Mouse (Mus musculus) hindbrain, embryonic 12.5 days (tissue): ENCODE data around the gene Zcchc9. TPM values are rescaled to one million over a fixed set of nuclear protein-coding genes. Genes with fewer than 3 reads are reported as not detected.

Experiments used
- ATAC-seq: fragments of 200-750 bp; cut with Nextera tagmentation; 2 replicates; pipeline ENCODE4 v1.8.0; 2017; ENCODE audit warnings: moderate TSS enrichment; ENCODE audit not compliant: low FRiP score
- H3K27ac ChIP-seq: fragments of 300-500 bp; sonication (generic); 2 replicates; pipeline ENCODE4 v1.5.1; 2016; ENCODE audit warnings: mild to moderate bottlenecking
- H3K27me3 ChIP-seq: fragments of 300-500 bp; sonication (generic); 2 replicates; pipeline ENCODE4 v1.6.1; 2016; ENCODE audit warnings: mild to moderate bottlenecking
- H3K36me3 ChIP-seq: fragments of 300-500 bp; sonication (generic); 2 replicates; pipeline ENCODE4 v1.6.1; 2016; ENCODE audit warnings: mild to moderate bottlenecking
- H3K4me1 ChIP-seq: fragments of 300-500 bp; sonication (generic); 2 replicates; pipeline ENCODE4 v1.6.1; 2016
- H3K4me2 ChIP-seq: fragments of 300-500 bp; sonication (generic); replicated peaks from 2 replicates; pipeline ENCODE4 v1.6.1; 2016; ENCODE audit warnings: mild to moderate bottlenecking
- H3K4me3 ChIP-seq: fragments of 300-500 bp; sonication (generic); 2 replicates; pipeline ENCODE4 v1.5.1; 2016; ENCODE audit warnings: mild to moderate bottlenecking
- H3K9ac ChIP-seq: fragments of 300-500 bp; sonication (generic); 2 replicates; pipeline ENCODE4 v1.6.1; 2016; ENCODE audit warnings: mild to moderate bottlenecking, moderate library complexity
- H3K9me3 ChIP-seq: fragments of 300-500 bp; sonication (generic); replicated peaks from 2 replicates; pipeline ENCODE4 v1.6.1; 2016; ENCODE audit warnings: mild to moderate bottlenecking
- WGBS: fragments of 180-500 bp; shearing (Covaris S2); methylation state at CpG from one replicate; pipeline ENCODE4 v1.1.7; 2016; 5-methylcytosine and 5-hydroxymethylcytosine counted together
- microRNA-seq: library from miRNA; unstranded; fragments of <30 nt; microRNA quantifications from one replicate; pipeline ENCODE4, GENCODE M21; 2017
- polyA plus RNA-seq: library from polyadenylated mRNA; unstranded; fragments of >200 nt; fragmentation: Nextera tagmentation; extraction: Ambion mirVana; gene quantifications from 2 replicates; pipeline ENCODE4 v1.2.1, GENCODE M21; 2016

The Zcchc9 gene
- polyA plus RNA-seq, 1 experiment from 2014 or later, result 27.4 TPM

DNA sequence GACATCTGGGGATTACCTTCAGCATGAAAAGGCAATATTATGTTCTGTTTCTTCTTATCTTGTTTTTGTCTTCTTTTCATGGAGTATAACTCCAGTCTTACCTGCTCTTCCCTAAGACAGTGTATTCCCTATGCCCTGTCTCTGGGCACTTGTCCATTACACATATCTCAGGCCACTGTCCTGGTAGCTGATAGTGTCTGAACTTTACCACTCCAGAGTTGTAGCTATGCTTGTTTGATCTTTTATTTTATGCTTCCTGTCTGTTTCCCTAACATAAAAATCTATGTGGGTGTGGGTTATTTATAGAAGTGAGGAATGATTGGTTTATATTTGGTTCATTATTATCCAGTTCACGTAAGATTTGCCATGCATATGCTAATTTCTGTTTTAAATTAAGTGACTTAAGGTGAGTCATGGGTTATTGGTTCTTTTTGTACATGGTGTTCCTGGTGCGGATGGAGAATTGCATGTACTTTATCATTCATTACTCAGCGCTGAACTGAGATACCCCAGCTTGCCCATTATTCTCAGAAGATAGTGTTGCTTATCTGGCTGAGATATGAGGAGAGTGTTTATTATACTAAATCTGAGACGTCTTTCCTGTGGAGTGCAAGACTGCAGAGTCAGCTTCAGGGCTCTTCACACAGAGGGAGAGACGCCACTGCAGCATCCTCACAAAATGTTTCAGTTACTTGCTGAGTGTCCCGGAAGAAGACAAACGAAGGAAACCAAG, 49.0 kb downstream of the Zcchc9 start:
- Histone ChIP-seq H3K4me1 (no peaks in the 10 kb centered on the region), H3K9ac (no peak overlapping the region), H3K36me3 (no peaks in the 10 kb centered on the region), H3K4me2 (no peak overlapping the region), H3K27me3 (no peaks in the 10 kb centered on the region), H3K9me3 (no peaks in the 10 kb centered on the region), H3K4me3 (no peak overlapping the region), H3K27ac (no peak overlapping the region)
- 84% methylated on average over 7 of the region's 7 CpGs for WGBS
- no peak for ATAC-seq

DNA sequence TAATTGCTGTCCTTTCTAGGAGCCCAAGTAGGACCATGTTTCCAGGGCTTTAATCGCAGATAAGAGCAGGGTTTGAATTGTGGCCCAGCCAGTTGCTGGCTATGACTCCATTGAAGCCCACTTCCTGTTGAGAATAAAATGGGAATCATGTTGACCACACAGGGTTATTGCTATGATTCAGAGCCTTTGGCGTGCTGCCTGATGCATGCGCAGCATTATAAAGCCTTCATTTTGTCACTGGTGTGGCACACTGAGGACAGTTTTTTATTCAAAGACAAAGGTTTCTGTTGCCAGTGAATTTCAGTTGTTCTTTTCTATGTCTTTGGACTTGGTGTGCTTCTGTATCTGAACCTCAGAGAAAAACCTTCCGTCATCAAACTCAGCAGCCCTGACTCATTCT, 51.3 kb downstream of the Zcchc9 start:
- H3K4me1 ChIP-seq, result no peaks in the 10 kb centered on the region
- no peaks in the 10 kb centered on the region for H3K36me3 ChIP-seq
- H3K9me3 ChIP-seq, result no peaks in the 10 kb centered on the region
- H3K4me2 ChIP-seq, result no peak overlapping the region
- no peak overlapping the region for H3K9ac ChIP-seq
- 89% methylated on average over 4 of the region's 4 CpGs for WGBS
- no peak overlapping the region for H3K27ac ChIP-seq
- ATAC-seq, result no peak
- no peak overlapping the region for H3K4me3 ChIP-seq
- no peaks in the 10 kb centered on the region for H3K27me3 ChIP-seq

DNA sequence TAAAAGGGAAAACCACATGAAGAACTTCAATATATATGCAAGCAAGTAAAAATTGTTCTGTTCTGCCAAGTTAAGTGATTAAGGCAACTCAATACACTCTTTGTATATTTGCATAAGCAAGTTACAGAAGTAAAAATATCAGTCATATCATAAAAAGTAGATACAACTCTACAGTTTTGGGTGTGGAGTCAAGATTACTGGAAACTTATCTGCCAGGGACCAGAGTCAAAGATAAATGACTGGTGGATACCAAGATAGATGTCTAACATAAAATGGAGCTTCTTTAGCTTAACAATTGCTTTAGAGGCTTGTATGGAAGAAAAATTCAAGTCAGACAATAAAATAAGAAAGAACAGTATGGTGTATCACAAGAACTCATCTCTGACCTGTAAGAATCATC, 52.7 kb downstream of the Zcchc9 start:
- no peaks in the 10 kb centered on the region for H3K9me3 ChIP-seq
- no peak overlapping the region for H3K4me3 ChIP-seq

DNA sequence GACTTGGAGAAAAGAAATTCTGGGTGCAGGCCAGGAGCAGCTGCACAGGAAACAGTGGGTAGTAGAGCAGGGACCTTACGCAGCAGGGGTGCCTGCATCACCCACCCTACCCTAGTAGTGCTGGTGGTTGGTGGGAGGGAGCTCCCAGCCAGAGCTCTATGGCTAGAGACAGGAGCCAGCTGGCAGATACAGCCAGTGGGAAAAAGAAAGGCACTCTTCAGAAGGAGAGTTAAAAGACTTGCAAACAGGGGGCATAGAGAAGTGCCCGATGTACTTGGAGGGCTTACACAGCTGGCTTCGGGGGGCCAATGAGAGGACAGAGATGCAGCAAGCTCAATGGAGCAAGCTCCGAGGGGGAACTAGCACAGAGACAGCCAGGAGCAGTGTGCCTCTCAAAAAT, 53.8 kb downstream of the Zcchc9 start:
- H3K27me3 ChIP-seq, result no peaks in the 10 kb centered on the region
- no peaks in the 10 kb centered on the region for H3K36me3 ChIP-seq
- no peaks in the 10 kb centered on the region for H3K4me1 ChIP-seq
- WGBS, result 56% methylated on average over 4 of the region's 4 CpGs
- ATAC-seq, result no peak
- H3K9ac ChIP-seq, result no peak overlapping the region
- no peak overlapping the region for H3K4me3 ChIP-seq
- no peak overlapping the region for H3K27ac ChIP-seq
- no peak overlapping the region for H3K4me2 ChIP-seq
- no peaks in the 10 kb centered on the region for H3K9me3 ChIP-seq

More for the DNA sequence above, 52.7 kb downstream of the Zcchc9 start:
- Histone ChIP-seq H3K27me3 (no peaks in the 10 kb centered on the region), H3K27ac (no peak overlapping the region), H3K4me1 (no peaks in the 10 kb centered on the region), H3K9ac (no peak overlapping the region), H3K36me3 (no peaks in the 10 kb centered on the region), H3K4me2 (no peak overlapping the region)
- ATAC-seq, result no peak

DNA sequence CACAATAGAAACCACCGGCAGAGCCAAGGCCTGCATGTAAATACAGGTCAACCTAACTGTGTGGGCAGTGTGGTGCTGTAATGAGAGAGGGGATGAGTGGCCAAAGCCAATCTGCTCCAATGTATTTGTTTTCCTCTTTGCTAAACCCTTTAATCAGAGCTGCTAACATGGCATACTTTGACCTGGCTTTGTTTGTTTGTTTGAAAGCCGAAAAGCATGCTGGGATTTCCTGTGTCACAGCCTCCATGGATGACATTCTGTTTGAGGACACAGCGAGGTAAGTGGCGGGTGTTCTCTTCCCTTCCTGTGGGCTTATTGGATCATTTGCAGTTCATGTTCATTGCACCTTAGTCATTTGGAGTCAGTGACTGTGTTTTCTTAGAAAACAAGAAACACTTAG, 57.5 kb downstream of the Zcchc9 start:
- Histone ChIP-seq H3K4me3 (no peak overlapping the region), H3K4me2 (no peak overlapping the region), H3K27ac (no peak overlapping the region), H3K9me3 (no peaks in the 10 kb centered on the region), H3K9ac (no peak overlapping the region), H3K36me3 (no peaks in the 10 kb centered on the region), H3K4me1 (no peaks in the 10 kb centered on the region), H3K27me3 (no peaks in the 10 kb centered on the region)
- 78% methylated on average over 4 of the region's 4 CpGs for WGBS
- no peak for ATAC-seq

DNA sequence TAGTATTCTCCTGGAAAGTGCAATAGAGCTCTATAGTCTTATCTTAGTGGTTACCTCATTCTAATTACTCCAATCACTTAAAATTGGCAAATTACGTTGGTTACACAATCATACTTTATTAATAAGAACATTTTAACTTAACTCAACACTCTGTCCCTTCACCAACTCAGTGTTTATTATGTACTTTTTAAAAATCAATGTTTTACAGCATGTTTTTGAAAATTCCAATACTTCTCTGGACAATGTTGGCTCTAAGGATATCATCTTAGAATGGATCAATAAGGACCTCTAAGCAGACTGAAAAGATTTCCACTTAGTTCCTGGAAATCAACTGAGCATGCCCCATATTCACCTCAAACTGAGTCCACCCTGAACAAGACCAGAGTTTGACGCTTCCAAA, 59.1 kb downstream of the Zcchc9 start:
- no peak overlapping the region for H3K4me3 ChIP-seq
- WGBS, result 83% methylated on average over 2 of the region's 2 CpGs

More for the DNA sequence above, 59.1 kb downstream of the Zcchc9 start:
- H3K9me3 ChIP-seq, result no peaks in the 10 kb centered on the region
- no peaks in the 10 kb centered on the region for H3K27me3 ChIP-seq
- no peaks in the 10 kb centered on the region for H3K4me1 ChIP-seq
- no peaks in the 10 kb centered on the region for H3K36me3 ChIP-seq
- H3K4me2 ChIP-seq, result no peak overlapping the region
- H3K9ac ChIP-seq, result no peak overlapping the region
- no peak overlapping the region for H3K27ac ChIP-seq
- ATAC-seq, result no peak

Small RNA genes lying within 50 kb of the gene (microRNA-seq; reads per million reads assigned to microRNA genes)
- not detected for gene Gm27656

Other genes starting within 250 kb of the Zcchc9 start
- gene Acot12, start 66.2 kb downstream of the Zcchc9 start, polyA plus RNA-seq, result not detected in 2 replicates
- gene Ckmt2, start 69.2 kb upstream of the Zcchc9 start, polyA plus RNA-seq, result not detected in 2 replicates